Mouse (Mus musculus): Measurements from ENCODE around the gene Tsen2.

DNA sequence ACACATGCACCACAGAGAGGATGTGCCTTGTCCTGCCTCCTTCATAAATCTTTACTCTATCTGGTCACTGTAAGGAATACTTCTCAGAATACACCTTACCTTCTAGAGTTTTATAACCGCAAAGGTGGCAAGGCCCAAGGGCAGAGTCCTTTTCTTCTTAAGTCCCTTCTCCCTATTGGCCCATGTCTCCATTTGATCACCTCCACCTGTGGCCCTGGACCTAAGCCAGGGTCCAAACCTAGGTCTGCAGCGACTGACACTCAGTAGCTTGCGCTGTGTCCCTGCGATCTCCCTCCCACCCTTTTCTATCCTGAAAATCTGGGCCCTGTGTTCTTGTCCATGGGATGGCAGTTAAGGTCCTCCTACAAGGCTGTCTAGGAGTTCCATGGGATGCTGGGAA lies 41.4 kb upstream of the Tsen2 start:
- TF ChIP-seq POLR2A (IDR thresholded peaks at IDR 0.05; ENCODE audit: borderline replicate concordance, control insufficient read depth, low read depth, low read length), result no peak
- TF ChIP-seq CTCF (IDR thresholded peaks at IDR 0.05; ENCODE audit: control insufficient read depth, insufficient read depth, low read length), result no peak

Data from bone marrow, adult 2 months (tissue).